Mouse (Mus musculus) erythroblast, adult 5-6 weeks (primary cell): ENCODE data around the gene D13Ertd608e. TPM values are rescaled to one million over a fixed set of nuclear protein-coding genes. Genes with fewer than 3 reads are reported as not detected.
"Not testable (repeated sequence)": the region's sequence is repeated elsewhere in the genome, so short reads cannot be mapped to it uniquely, and the experiment has no call there.

ENCODE experiments used
- ATAC-seq: replicated peaks from 2 replicates; pipeline ENCODE4 v1.8.0; 2016; ENCODE audit warnings: moderate number of reproducible peaks, mild to moderate bottlenecking, moderate TSS enrichment, inconsistent platforms; ENCODE audit not compliant: poor library complexity, low FRiP score, severe bottlenecking
- total RNA-seq, 2 experiments: library from RNA; stranded (forward) in 1 of 2; stranded (reverse) in 1 of 2; fragments of 150-400 nt in 1 of 2; fragments of 200-764, 138-1000 nt in 1 of 2; gene quantifications; 2 replicates each; pipeline versions ENCODE4 v1.2.3 to v1.2.4; 2015 to 2017; ENCODE audit warnings: low replicate concordance in 2 of 2

D13Ertd608e gene
- not detected in 2 replicates for total RNA-seq (2015; ENCODE audit: low replicate concordance)
- not detected in 2 replicates for total RNA-seq (2017; ENCODE audit: low replicate concordance)

DNA sequence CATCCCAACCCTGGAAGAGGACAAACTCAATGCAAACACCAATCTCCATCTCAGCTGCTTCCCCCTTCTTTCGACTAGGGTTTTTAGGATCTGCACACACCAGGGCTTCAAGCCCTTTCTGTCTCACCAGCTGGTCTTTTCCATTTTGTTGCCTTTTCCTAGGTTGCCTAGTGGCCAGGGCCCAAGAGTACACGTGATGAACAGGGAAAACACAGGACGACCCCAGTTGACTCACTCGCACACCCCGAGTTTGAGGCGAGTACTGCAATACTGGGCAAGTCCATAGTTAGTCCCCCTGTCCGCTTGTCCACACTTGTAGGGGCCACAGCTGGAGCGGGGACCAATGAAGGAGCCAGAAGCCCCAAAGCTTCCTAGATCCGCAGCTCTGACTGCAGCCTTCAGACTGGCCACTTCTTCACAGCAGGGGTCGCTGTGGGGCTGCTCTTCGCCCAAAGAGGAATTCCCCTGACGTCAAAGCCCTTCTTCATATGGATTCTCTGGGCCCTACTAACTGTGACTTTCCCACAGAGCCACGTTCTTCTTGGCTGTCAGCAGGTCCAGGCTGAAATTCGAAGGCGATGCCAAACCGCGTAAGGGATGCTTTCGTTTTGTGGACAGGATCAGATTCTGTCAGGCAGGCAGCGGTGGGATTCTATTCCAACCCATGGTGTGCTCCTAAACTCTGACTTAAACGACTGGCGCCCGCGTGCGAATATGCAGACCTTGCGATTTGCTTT lies at the start of gene D13Ertd608e:
Gene D13Ertd608e, plus strand, starts transcription at position 687 of the 737 bp plus-strand sequence.
- ATAC-seq: peak; percentile 55; the same call in 1 of the 2 replicates

DNA sequence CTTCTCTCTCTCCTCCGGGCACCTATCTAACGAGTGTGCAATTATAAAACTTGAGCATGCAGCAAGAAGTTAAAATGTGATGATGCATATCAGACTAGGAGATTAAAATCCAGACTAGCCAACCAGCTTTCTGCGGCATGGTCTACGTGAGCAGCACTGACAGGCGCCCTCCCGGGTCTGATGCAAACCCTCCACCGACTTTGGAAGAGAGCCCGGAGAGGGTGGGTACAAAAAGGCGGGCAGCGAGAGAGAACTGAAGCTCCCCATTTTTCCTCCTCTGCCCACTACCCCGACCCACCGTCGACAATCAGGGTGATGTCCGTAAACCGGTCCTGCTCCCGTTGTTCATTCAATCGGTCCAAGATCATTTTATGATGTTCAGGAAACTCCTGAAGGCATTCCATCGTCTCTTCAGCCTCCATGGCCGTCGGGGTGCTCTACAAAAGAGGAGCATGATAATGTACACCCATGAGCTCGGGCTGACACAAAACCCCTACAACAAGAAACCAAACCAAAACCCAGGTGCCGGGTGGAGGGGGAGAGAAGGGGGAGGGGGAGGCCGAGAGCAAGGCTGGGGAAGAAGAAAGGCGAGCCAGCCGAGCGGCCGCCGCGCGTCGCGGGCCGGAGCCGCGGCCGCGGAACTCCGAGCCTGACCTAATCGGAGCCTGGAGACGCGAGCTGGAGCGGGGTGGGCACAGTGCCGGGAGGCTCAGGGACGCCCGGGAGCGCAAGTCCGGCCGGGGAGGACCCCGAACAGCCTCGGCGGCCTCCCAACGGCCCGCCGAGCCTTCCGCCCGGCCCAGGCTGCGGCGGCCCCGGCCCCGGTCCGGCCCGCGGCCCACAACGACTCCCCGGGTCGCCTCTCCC lies 45.7 kb upstream of the D13Ertd608e start:
- ATAC-seq: peak; percentile 39

DNA sequence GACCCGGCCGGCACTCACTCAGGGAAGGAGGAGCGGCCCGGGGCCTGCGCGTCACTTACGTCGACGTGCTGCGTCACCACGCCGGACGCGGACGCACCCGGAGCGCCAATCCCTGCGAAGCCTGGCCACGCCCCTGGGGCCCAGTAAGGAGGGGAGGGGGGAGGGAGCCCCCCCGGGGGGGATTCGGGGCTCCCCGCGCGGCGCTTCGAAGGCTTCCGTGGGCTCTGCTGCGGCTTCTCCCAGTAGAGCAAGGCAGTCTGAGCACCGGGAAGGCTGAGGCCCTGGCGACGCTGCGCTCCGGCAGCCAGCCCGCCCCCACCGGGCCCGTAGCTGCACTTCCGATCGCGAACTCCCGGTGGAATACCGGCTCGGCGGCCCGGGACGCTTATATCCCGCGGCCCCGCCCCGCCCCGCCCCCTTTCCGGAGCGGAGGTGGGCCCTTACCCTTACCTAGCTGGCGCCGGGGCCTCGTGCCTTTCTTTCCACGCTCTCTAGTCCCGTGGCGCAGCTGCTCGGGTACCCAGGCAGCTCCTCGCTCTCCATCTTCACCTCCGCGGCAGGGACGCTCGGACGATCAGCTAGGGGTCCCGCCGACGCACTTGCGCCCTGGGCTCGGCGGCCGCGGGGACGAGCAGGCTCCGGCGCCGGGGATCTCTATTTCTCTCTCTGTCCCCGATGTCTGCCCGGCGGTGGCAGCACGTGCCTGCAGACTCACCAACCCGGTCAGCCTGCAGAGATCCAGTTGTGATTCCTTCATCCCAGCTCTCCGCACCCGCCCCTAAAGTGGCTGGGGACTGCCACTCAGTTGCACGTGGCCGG lies 44.8 kb upstream of the D13Ertd608e start, which contains the start of gene Zfp131:
Gene Zfp131, minus strand, starts transcription at position 129 of the 819 bp plus-strand sequence.
- ATAC-seq: peak; percentile 96

DNA sequence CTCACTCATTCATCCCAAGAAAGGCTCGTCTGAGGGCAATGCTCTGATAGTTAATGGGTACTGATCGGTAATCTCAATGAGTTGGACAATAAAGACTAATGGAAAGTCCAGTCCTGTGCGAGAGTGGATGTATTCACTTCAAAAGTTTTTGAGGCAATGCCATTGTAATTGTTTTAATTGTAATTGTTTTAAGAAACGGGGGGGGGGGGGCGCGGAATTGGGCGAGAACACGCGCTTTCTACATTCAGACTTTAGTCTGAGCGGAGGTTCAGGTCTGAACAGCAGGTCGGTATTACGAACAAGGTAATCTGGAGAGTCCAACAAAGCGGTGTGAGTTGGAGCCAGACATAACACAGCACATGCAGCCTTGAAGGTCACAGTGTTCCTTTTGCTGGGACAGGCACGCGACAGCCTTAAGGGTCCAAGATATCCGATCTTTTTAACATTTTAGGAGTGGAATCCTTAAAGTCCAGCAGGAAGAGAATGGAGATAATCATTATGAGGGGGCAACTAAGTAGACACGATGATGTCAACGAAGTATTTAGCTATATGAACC lies 44.1 kb upstream of the D13Ertd608e start:
- no peak for ATAC-seq

DNA sequence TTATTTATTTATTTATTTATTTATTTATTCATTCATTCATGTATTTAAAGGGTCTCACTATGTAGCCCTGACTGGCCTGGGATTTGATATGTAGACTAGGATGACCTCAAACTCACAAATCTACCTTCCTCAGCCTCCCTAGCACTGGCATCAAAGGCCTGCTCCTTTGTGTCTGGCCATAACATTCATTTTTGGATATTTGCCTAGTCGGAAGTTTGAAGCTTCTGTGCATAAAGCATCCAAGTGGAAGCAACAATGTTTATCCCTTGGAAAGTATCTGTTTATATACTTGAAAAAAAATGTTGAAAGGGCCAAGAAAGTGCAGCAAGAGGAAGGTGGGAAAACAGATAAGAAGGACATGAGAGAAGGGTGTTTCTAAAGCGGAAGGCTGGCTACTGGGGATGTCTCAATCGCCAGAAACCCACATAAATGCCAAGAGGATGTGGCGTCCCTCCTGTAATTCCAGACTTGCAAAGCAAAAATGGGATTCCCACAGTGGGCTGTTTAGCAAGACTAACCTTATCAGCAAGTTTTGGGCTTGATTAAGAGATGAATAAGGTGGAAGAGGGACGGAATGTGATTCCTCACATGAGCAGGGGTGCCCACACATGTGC lies 42.9 kb upstream of the D13Ertd608e start:
- no peak for ATAC-seq

DNA sequence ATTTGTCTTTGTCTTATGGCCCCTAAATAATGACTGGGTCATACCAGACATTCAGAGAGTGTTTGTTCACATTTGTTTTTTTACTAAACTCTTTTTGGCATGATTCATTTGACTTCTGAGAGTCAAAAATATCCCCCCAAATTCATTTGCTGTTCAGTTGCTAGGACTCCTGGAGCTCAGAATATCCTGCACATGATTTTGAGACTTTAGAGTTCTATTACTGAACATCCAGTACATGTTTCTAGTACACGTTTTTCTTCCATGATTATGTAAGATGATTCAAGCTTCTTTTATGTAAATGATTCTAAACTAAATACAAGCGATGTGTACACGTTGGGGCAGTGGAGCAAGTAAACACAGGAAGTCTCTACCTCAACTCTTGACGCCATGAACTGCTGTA lies 38.1 kb upstream of the D13Ertd608e start:
- ATAC-seq: no peak

DNA sequence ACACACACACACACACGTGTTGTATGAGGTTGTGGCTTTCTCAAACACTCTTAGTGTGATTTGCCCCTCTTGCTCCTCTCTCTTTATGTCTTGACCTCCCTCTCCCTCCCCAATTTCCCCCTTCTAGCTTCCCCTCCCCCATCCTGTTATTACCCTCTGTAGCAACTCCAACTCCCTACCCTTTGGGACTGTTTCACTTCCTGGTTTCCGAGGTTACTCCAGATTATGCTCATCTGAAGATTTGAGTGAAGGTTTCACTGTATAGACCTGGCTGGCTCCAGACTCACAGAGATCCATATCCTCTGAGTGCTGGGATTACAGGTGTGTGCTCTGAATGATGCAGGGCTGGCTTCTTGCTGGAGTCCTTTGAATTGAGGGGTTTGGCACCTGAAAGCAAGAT lies 26.9 kb upstream of the D13Ertd608e start:
- no peak for ATAC-seq

DNA sequence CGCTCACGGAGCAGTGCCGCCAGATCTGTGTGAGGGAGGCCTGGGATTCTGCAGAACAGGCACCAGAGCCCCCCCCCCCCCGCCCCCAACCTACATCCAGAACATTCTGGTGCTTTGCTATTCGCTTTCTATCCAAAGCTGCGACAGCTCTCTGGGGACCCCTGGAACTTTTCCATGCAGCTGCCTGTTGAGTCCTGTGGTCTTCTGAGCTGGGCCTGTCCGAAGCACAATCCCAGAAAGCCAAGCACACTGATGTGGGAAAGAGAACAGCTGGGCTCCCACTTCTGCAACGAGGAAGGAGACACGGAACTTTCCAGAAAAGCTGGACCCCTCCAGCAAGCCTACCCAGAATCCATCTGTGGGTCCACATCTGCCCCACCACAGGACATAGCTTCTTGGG lies 25.8 kb upstream of the D13Ertd608e start:
- no peak for ATAC-seq

DNA sequence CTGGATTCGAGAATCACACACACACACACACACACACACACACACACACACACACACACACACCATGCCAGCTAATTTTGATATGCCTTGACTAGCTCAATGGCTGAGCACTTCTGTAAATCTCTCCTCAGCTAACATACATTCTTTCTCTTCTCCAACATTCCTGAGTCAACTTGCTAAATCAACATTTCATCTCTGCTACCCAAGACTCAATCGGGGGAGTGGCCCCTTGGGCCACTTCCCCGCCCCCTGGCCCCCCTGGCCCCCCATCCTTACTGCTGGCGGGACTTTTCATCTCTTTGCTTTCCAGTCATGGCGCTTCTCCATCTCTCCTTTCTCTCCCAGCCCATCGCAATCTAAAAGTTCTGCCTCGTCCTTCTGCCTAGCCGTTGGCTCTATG lies 19.0 kb upstream of the D13Ertd608e start:
- ATAC-seq: no peak

DNA sequence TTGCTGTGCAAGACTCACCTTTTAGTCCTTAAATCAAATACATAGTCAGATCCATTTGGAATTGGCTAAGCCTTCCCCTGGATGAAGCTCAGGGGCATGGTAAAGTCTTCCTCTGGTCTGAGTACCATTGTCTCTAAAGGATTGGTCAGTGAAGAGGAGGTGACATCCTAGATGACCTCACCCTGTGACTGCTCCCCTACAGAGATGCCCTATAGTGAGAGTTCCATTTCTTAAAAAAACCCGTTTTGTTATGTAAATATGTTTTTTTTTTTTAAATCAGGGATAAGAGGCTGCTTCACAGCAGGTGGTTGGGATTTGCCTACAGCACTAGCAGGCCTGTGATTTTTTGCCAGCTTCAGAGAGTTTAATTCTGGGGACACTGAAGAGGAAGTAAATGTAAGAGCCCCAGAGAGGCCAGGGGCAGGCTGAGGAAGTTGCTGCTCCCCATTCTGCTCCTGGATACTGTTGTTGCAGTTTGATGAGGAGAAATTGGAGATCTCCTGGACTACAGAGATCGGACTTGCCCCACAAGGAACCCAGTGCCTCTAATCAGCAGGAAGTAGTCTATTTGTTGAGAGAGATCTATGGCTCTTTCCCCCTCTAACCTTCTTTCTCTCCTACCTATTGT lies 18.1 kb upstream of the D13Ertd608e start:
- no peak for ATAC-seq

DNA sequence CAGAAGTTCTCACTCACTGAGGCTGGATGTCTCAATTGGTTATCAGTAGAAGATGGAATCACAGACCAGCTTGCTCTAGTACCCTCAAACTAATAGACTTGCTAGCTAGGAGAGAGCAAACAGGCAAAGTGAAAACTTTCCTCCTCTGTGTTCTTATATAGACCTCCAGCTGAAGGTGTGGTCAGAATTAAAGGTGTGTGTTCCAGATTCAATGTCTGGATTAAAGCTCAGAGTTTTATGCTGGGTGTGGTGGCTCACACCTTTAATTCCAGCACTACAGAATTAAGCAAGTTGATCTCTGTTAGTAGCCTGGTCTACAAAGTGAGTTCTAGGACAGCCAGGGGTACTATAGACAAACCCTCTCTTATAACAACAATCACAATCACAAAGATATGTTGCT lies 5.7 kb upstream of the D13Ertd608e start, which contains the start of gene AF067063:
Gene AF067063, minus strand, starts transcription at position 101 of the 400 bp plus-strand sequence.
- ATAC-seq: not testable (repeated sequence)

DNA sequence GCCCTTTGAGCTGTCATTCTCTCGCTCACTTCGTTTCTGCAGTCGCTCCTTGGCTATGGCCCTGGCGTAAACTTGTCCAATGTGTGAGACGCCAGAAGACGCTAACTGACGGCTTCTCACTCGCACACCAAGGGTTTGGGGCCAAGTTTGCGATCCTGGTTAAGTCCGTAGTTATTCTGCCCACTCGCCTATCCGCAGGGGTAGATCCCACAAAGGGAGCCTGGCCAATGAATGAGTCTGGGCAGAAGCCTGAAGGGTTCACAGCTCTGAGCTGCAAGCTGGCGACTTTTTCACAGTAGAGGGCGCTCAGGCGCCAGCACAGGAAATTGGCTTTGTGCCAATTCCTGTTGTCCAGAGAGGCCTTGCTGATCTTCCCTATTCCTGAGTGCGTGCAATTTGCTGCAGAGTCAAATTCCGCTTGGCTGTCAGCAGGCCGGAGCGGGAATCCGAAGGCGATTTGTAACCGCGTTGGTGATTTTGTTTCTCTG lies 562 bp downstream of the D13Ertd608e start:
- not testable (repeated sequence) for ATAC-seq

DNA sequence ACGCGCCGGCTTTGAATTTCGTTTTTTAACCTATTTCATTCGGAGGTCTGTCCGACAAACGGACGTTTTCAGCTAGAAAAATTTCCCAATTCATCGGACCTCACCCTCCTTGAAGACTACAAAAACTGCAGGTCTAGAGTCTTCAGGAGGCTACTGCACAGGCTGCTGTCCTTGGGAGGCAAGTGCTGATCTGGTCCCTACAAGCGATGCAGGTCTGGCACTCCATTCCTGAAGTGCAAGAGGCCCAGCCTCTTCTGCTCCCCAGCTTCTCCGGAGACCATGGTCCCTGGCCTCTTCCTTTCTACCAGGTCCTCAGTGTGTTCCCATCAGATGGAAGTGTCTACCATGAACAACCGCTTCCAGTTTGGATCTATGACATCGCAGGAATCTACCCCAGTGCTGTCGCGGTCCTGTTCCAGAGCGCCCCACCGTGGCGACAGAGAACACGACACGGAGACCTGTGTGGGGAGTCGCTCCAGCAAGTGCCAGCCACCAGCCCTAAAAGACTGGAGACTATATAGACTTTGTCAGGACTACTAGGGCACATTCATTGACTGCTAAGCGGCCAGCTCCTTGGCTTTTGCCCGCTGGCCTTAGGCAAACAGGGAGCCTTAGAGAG lies 2.0 kb downstream of the D13Ertd608e start:
- ATAC-seq: not testable (repeated sequence)

DNA sequence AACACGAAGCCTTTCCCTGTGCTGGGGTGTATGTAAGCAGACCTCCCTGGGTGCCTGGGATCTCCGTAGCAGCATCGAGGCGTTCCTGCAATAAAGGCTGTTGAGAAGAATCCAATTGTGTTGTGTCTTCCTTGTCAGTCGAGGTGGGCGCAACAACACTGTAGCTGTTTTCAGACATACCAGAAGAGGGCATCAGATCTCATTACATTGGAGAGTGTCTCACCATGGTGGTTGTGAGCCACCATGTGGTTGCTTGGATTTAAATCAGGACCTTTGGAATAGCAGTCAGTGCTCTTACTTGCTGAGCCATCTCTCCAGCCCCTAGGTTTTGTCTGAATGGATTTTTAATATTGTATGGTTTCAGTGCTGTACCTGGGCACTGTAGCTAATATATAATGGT lies 4.2 kb downstream of the D13Ertd608e start:
- ATAC-seq: not testable (repeated sequence)

DNA sequence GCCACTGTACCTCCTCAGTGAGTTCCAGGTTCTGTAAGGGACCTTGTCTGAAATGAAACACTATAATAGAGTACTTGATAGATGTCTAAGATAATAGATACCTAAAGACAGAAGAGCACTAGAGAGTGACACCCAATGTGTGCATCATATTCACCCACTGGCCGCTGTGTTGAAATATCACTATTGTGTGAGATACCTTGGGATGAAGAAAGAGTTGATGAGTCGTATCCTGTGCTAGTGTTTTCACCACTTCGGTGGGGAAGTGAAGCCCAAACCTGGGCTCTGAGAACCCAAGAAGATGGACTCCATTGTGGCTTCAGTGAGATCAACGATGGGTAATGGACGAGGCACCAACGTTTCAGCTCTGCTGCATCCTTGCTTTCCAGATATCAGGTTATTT lies 26.6 kb downstream of the D13Ertd608e start:
- not testable (repeated sequence) for ATAC-seq

DNA sequence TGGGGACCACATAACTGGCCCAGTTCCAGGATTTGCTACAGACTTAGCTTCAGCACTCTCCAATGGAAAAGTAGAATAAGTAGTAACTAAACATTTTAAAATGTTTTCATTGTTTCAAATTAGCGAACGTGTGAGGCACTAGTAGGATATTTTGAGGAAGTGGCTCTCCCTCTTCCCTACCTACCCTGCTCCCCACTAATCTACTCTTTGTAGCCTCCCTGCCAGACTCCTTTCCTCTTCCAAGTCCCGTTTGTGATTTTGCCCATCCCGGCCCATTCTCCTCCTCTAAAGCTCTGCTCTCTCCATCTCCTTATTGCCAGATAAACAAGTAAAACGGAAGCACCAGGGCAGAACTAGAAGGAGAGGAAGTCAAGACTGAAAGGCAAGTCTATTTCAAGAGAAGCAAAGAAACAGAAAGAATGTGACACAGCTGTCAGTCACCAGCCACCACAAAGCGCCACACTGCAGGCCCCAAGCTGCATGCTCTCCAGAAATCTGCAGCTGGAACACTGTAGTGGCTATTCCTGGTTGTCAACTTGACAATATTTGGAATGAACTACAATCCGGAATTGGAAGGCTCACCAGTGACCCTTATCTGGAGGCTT lies 28.7 kb downstream of the D13Ertd608e start:
- not testable (repeated sequence) for ATAC-seq

DNA sequence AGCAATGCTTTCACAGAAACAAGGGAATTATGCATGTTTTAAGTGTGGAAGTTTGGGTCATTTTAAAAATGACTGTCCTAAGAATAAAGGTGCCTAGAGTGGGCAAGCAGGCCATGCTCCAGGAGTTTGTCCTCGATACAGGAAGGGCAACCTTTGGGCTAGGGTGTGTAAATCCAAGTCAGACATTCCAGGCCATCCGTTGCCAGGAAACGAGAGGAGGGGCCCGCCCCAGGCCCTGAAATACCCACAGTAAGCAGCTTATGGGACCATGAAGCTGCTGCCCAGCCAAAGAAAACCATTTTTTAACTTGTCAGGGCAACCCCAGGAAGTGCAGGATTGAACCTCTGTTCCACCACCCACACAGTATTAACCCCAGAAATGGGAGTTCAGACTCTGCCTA lies 51.1 kb downstream of the D13Ertd608e start:
- ATAC-seq: not testable (repeated sequence)

DNA sequence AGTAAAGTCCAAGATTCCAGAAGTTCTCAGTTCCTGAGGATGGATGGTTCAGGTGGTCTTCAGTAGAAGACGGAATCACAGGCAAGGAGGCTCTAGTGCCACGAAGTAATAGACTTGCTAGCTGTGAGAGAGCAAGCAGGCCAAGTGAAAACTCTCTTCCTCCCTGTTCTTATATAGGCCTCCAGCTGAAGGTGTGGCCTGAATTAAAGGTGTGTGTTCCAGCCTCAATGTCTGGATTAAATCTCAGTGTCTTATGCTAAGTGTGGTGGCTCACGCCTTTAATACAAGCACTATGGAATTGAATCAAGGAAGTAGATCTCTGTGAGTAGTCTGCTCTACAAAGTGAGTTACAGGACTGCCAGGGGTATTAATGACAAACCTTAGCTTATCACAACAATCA lies 58.9 kb downstream of the D13Ertd608e start, which contains the start of gene Tcstv1:
Gene Tcstv1, minus strand, starts transcription at position 101 of the 400 bp plus-strand sequence.
- ATAC-seq: not testable (repeated sequence)
